Mouse (Mus musculus) heart, embryonic 13.5 days (tissue): ENCODE data around the gene Ets2. TPM values are rescaled to one million over a fixed set of nuclear protein-coding genes. Genes with fewer than 3 reads are reported as not detected.
"Not testable (repeated sequence)": the region's sequence is repeated elsewhere in the genome, so short reads cannot be mapped to it uniquely, and the experiment has no call there.

Source experiments
- ATAC-seq: fragments of 200-750 bp; cut with Nextera tagmentation; 2 replicates; pipeline ENCODE4 v1.8.0; 2017; ENCODE audit warnings: moderate TSS enrichment; ENCODE audit not compliant: insufficient number of reproducible peaks, low FRiP score, low TSS enrichment; ENCODE audit errors: extremely low read depth
- H3K27ac ChIP-seq: fragments of 300-500 bp; sonication (generic); replicated peaks from 2 replicates; pipeline ENCODE4 v1.5.1; 2015; ENCODE audit warnings: moderate library complexity, mild to moderate bottlenecking, inconsistent platforms
- H3K27me3 ChIP-seq: fragments of 300-500 bp; sonication (generic); replicated peaks from 2 replicates; pipeline ENCODE4 v1.6.1; 2015; ENCODE audit warnings: mild to moderate bottlenecking, inconsistent platforms
- H3K36me3 ChIP-seq: fragments of 300-500 bp; sonication (generic); 2 replicates; pipeline ENCODE4 v1.6.1; 2015; ENCODE audit warnings: mild to moderate bottlenecking, inconsistent platforms
- H3K4me1 ChIP-seq: fragments of 300-500 bp; sonication (generic); 2 replicates; pipeline ENCODE4 v1.6.1; 2015; ENCODE audit warnings: inconsistent platforms
- H3K4me2 ChIP-seq: fragments of 300-500 bp; sonication (generic); 2 replicates; pipeline ENCODE4 v1.6.1; 2015; ENCODE audit warnings: inconsistent platforms, mild to moderate bottlenecking, moderate library complexity
- H3K4me3 ChIP-seq: fragments of 300-500 bp; sonication (generic); 2 replicates; pipeline ENCODE4 v1.5.1; 2015; ENCODE audit warnings: moderate library complexity, mild to moderate bottlenecking, inconsistent platforms
- H3K9ac ChIP-seq: fragments of 300-500 bp; sonication (generic); 2 replicates; pipeline ENCODE4 v1.6.1; 2015; ENCODE audit warnings: inconsistent platforms, mild to moderate bottlenecking, moderate library complexity
- H3K9me3 ChIP-seq: fragments of 300-500 bp; sonication (generic); 2 replicates; pipeline ENCODE4 v1.6.1; 2016; ENCODE audit warnings: inconsistent platforms
- WGBS: fragments of 180-500 bp; shearing (Covaris S2); methylation state at CpG from one replicate; pipeline ENCODE4 v1.1.7; 2015; ENCODE audit warnings: mixed read lengths; 5-methylcytosine and 5-hydroxymethylcytosine counted together
- polyA plus RNA-seq: library from polyadenylated mRNA; unstranded; fragments of >200 nt; fragmentation: Nextera tagmentation; extraction: Ambion mirVana; gene quantifications from 2 replicates; pipeline ENCODE4 v1.2.1, GENCODE M21; 2015

The Ets2 gene
- polyA plus RNA-seq, 1 experiment from 2014 or later: 44.9 TPM

DNA sequence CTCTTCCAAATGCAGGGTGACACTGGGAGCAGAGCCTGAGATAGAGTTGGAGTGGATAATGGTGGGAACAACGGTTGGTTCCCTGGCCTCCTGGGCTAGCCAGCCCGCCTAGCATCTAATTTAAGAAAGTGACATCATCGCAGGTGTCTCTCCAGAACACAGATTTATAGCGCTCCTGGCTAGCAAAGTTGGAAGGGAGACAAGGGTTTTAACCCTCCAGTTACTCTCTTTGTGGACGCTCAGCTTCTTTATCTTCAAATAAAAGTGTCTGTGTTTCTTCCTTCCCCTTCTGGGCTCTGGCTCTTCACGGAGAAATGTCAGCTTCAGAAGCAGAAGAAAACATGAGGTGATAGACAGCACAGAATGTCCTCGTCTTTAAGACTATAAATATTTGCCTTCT is 51.4 kb downstream of the Ets2 start:
- Histone ChIP-seq H3K4me1 (peaks cover 28% of the 10 kb centered on the region), H3K27me3 (no peaks in the 10 kb centered on the region), H3K27ac (peak overlapping the region; percentile 32; the same call in 1 of the 2 replicates), H3K36me3 (no peaks in the 10 kb centered on the region), H3K4me3 (no peak overlapping the region), H3K9ac (peak overlapping the region; percentile 19; the same call in 1 of the 2 replicates), H3K9me3 (no peaks in the 10 kb centered on the region), H3K4me2 (peak overlapping the region; percentile 28; the same call in 1 of the 2 replicates)
- 15% methylated on average over 7 of the region's 7 CpGs for WGBS
- ATAC-seq: no peak

DNA sequence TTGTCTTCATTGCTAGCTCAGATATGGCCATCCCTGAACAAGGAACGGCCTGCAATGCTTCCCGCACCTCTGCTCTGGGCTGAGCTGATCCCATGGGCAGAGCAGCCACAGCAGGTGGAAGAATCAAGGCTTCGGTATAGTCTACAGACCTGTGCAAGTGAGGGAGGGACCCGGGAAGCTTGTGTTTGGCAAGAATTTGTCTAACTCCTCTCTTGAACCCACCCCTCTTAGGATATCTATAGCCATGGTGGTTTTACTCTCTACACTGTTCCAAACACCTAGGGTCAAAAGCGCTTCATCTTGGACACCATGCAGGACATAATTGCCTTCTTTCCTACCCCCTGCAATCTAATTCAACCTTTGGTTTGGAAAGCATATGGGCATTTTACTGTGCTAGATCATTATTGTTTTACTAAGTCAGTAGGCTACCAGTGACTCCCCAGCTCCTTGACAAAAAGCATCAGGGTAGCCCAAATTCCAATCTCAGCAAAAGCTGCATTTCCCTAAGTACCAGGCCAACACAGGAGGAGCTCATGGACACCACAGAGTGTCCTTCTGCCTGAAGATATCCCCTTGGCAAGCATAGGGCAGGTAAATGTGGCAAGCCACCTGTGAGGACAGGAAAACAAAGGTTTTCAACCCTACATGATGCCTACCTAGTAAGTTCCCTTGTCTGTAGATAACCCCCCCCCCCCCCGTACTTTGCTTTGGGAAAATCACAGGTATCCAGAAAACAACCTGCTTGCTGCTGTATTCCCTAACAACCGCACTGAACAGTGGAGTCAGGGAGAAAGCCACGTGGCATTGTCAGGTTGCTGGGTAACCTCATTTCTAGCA is 57.5 kb downstream of the Ets2 start:
- H3K27me3 ChIP-seq: no peaks in the 10 kb centered on the region

DNA sequence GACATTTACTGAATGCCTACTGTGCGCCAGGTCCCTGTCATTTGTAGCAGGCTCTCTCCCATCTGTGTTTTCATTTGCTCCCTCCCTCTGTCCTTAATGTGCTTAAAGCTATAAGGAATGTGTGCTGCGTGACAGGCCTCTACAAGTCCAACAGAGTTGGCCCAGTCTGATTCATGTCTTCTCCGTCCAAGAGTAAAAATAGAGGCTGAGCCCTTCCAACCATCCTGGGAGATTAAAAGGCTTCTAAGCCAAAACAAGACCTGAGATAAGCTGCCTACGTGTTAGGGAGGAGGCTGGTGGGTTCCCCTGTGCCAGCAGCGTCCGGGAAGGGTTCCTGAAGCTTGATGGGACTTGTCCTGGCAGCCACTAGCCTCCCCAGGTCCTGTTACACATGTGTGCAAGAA is 58.1 kb downstream of the Ets2 start:
- 30% methylated on average over 6 of the region's 6 CpGs for WGBS
- Histone ChIP-seq H3K4me3 (no peak overlapping the region), H3K4me2 (no peak overlapping the region), H3K36me3 (no peaks in the 10 kb centered on the region), H3K27ac (peak overlapping the region; percentile 66), H3K4me1 (peaks cover 18% of the 10 kb centered on the region), H3K27me3 (no peaks in the 10 kb centered on the region), H3K9ac (no peak overlapping the region), H3K9me3 (no peaks in the 10 kb centered on the region)
- no peak for ATAC-seq

More for the DNA sequence above, 57.5 kb downstream of the Ets2 start:
- H3K9ac ChIP-seq: no peak overlapping the region
- H3K9me3 ChIP-seq: no peaks in the 10 kb centered on the region
- H3K4me1 ChIP-seq: peaks cover 18% of the 10 kb centered on the region
- H3K36me3 ChIP-seq: no peaks in the 10 kb centered on the region
- H3K27ac ChIP-seq: peak overlapping the region; percentile 66
- WGBS: 77% methylated on average over 8 of the region's 8 CpGs
- no peak overlapping the region for H3K4me3 ChIP-seq
- ATAC-seq: no peak
- H3K4me2 ChIP-seq: no peak overlapping the region

DNA sequence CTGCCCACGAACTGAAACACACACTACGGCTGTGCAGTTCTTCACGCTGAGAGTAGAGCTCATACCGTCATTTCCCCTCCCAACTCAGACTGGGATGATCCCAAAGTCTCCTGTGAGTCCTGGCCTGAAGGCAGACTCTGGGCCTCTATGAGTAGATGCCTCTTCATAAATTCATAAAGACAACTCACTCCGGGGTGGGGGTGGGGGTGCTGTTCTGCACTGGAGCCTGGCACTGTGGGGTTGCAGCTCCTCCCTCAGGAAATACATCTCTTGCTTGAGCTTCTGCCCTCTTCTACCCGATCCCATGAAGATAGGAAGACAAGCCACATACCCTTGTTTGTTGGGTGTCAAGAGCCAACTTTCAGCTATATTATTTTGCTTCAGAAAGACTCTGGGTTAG is 59.9 kb downstream of the Ets2 start:
- Histone ChIP-seq H3K4me1 (peaks cover 20% of the 10 kb centered on the region), H3K9ac (no peak overlapping the region), H3K27me3 (no peaks in the 10 kb centered on the region), H3K9me3 (no peaks in the 10 kb centered on the region), H3K4me3 (no peak overlapping the region), H3K36me3 (no peaks in the 10 kb centered on the region), H3K27ac (no peak overlapping the region), H3K4me2 (no peak overlapping the region)
- 72% methylated on average over 6 of the region's 6 CpGs for WGBS
- no peak for ATAC-seq

DNA sequence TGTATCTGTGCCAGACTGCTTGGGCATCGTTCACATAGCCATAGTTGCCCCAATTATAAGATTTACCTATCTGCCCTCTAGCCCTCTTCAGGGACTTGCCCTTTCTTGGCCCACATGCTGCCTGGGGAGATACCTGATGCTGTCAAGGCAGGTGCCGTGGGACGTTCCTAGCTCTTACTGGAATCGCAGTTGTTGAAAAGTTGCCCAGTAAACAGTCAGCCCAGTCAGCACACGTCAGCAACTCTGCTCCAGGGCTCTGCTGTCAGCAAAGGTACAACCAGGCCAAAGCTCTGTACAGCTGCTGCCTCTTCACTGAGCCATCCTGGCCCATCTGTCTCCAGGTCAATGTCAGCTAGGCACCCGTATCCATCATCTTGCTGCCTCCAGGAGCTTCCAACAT is 61.3 kb downstream of the Ets2 start:
- Histone ChIP-seq H3K9ac (no peak overlapping the region), H3K4me3 (no peak overlapping the region), H3K4me1 (peaks cover 20% of the 10 kb centered on the region), H3K36me3 (no peaks in the 10 kb centered on the region), H3K9me3 (no peaks in the 10 kb centered on the region), H3K27me3 (no peaks in the 10 kb centered on the region), H3K4me2 (no peak overlapping the region), H3K27ac (no peak overlapping the region)
- 53% methylated on average over 6 of the region's 6 CpGs for WGBS
- no peak for ATAC-seq

DNA sequence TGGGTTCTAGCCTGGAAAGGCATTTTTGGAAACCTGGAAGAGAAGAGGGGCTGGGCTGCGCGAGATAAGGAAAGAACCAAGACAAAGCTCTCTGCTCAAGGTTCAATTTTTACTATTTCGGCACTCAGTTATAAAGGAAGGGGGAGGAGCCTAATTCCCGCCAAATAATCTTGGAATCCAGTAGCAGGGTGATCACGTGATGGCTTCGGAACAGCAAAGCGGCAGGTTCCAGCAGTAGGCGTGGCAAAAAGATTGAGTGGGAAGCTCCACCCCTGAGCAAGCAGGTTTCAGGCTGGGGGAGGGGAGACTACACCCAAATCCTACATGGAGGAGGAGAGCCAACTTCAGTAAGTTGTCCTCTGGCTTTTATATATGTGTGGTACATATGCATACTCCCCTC is 62.2 kb downstream of the Ets2 start:
- not testable (repeated sequence) for H3K27me3 ChIP-seq
- 56% methylated on average over 8 of the region's 8 CpGs for WGBS

DNA sequence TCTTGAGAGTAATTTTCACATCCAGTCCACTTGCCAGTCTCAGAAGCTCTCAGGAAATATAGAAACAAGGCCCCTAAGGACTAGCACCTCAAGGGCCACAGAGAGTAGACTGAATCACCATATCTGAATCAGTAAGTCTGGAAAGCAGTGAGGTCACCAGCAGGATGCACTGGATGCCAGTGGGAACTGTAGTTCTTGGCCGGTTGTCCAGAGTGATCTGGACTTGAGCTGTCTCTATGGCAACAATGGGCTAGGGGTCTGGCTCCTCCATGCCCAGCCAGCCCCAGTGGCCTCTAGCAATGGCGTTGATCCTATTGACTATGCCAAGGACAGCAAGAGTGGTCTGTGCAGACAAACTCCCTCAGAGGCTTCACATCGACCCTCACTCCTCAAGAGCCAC is 64.3 kb downstream of the Ets2 start:
- Histone ChIP-seq H3K9ac (no peak overlapping the region), H3K27ac (no peak overlapping the region), H3K4me3 (no peak overlapping the region), H3K4me1 (peaks cover 18% of the 10 kb centered on the region), H3K36me3 (no peaks in the 10 kb centered on the region), H3K27me3 (0 out of 2 replicates have a peak, but pooled peaks cover 4% of the 10 kb centered on the region), H3K9me3 (no peaks in the 10 kb centered on the region), H3K4me2 (no peak overlapping the region)
- ATAC-seq: no peak
- 70% methylated on average over 3 of the region's 3 CpGs for WGBS

More for the DNA sequence above, 62.2 kb downstream of the Ets2 start:
- H3K36me3 ChIP-seq, H3K4me3 ChIP-seq, H3K27ac ChIP-seq, ATAC-seq, H3K4me2 ChIP-seq, H3K9ac ChIP-seq, H3K9me3 ChIP-seq: not testable (repeated sequence)
- H3K4me1 ChIP-seq: peaks cover 20% of the 10 kb centered on the region

DNA sequence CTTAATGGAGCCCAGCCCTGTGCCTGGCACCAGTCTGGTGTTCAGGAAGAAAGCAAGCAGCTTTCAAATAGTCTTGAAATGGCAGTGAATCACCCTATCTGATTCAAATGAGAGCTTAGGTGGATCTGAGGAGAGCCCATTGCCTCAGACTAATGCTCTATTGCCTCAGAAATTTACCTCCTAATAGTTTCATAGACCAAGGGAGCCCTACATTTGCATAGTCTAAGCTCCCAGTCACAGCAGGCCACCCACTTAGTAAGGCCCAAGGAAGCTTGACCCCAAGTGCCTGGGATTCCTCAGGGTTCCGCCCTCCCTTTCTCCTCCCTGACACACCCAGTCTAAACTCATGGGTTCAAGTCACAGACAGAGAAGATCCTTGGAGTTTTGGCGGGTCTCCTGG is 65.4 kb downstream of the Ets2 start:
- WGBS: 64% methylated on average over 2 of the region's 2 CpGs
- H3K4me3 ChIP-seq: no peak overlapping the region
- H3K9ac ChIP-seq: no peak overlapping the region
- no peak overlapping the region for H3K27ac ChIP-seq
- no peaks in the 10 kb centered on the region for H3K36me3 ChIP-seq
- peaks cover 19% of the 10 kb centered on the region for H3K4me1 ChIP-seq
- H3K9me3 ChIP-seq: no peaks in the 10 kb centered on the region
- H3K4me2 ChIP-seq: no peak overlapping the region
- H3K27me3 ChIP-seq: 0 out of 2 replicates have a peak, but pooled peaks cover 5% of the 10 kb centered on the region
- ATAC-seq: no peak

DNA sequence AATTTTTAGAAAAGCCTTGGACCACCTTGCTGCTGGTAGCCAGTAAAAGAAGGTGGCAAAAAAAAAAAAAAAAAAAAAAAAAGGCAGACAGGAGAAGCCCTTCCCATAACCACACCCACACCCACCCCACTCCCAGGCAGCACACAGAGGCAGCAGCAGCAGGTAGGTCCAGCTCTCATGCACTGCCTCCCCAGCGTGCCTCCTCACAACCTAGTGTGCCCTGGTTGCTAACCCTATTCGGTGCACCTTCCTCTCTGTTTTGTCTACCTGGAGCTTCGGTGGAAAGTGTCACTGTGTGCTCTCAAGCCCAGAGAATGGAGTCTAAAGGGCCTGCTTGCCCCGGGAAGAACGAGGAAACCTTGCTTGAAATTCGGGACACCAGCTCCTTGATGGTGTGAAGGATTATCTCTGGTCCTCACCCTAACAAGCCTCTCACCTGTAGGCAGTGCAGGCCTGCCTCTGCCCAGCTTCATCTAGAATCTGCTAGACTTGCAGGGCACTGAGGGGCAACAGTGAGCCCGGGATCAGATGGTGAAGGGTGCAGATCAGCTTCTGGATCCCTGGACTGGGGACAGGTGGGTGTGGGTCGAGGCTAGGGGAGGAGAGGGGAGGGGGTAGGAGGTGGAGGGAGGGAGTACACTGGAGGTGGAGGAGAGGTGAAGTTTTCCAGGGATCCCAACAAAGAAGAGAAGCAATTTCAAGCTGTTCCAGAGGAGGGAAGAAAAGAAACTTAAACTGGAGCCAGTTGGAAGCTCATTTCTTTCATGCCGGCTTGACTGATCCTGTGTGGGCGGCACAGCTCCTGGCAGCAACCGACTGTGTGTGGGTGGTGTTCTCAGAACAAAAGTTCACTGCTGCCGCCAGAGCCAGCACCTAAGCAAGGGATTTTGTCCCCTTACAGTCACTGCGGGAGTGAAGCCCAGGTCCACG is 67.5 kb downstream of the Ets2 start:
- H3K27me3 ChIP-seq: 0 out of 2 replicates have a peak, but pooled peaks cover 9% of the 10 kb centered on the region
- no peaks in the 10 kb centered on the region for H3K36me3 ChIP-seq
- H3K4me3 ChIP-seq: no peak overlapping the region
- H3K27ac ChIP-seq: no peak overlapping the region
- peaks cover 19% of the 10 kb centered on the region for H3K4me1 ChIP-seq
- 41% methylated on average over 14 of the region's 14 CpGs for WGBS
- no peak for ATAC-seq
- H3K4me2 ChIP-seq: peak overlapping the region; percentile 7; the same call in 1 of the 2 replicates
- 0 out of 2 replicates have a peak overlapping the region, but pooled peaks have one; percentile 50 for H3K9ac ChIP-seq
- H3K9me3 ChIP-seq: no peaks in the 10 kb centered on the region

DNA sequence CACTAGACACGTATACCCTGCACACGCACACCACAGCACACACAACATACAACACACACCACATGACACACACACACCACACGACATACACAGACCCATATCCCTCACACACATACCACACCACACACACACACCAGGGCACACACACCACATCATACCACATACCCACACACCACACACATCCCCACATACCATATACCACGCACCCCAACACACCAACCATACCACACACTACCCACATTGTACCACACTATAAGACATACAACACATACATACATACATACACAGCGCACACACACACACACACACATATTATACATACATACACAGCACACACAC is 68.1 kb downstream of the Ets2 start:
- Histone ChIP-seq H3K36me3 (no peaks in the 10 kb centered on the region), H3K9ac (0 out of 2 replicates have a peak overlapping the region, but pooled peaks have one; percentile 50), H3K4me2 (no peak overlapping the region), H3K4me1 (peaks cover 19% of the 10 kb centered on the region), H3K27me3 (0 out of 2 replicates have a peak, but pooled peaks cover 9% of the 10 kb centered on the region), H3K9me3 (no peaks in the 10 kb centered on the region), H3K27ac (no peak overlapping the region), H3K4me3 (no peak overlapping the region)
- no peak for ATAC-seq
- 88% methylated on average over 5 of the region's 5 CpGs for WGBS

DNA sequence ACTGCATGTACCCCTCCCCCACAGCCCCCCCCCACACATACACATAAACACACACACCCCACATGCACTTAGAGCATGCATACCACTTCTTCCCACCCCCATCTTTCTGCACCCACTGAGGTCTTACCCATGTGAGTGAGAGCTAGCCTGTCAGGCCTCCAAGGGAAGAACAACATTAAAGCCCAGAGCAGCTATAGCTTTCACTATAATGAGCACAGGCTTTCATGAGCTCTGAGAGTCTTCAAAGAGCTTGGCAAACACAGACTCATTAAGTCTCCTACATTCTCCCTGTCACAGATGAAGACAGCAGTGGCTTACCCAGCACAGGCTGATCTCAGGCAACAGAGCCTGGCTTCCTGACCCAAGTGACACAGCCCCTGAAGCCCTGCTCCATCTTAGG is 68.5 kb downstream of the Ets2 start:
- Histone ChIP-seq H3K4me2 (no peak overlapping the region), H3K4me3 (no peak overlapping the region), H3K27me3 (0 out of 2 replicates have a peak, but pooled peaks cover 9% of the 10 kb centered on the region), H3K9ac (no peak overlapping the region), H3K4me1 (peaks cover 19% of the 10 kb centered on the region), H3K9me3 (no peaks in the 10 kb centered on the region), H3K27ac (no peak overlapping the region), H3K36me3 (no peaks in the 10 kb centered on the region)
- no peak for ATAC-seq
